Mouse (Mus musculus) layer of hippocampus, adult 9-10 months (tissue): ENCODE measurements around the gene Serpinf1.
"Not testable (repeated sequence)": the region's sequence is repeated elsewhere in the genome, so short reads cannot be mapped to it uniquely, and the experiment has no call there.

Experiments used
- DNase-seq: peaks from one replicate; pipeline ENCODE4 v3.0.0; 2022; ENCODE audit warnings: low spot score

The Serpinf1 gene

GRCm38 (mm10) chr11:75422013-75422792, at the start of gene Serpinf1:
TSS of gene Serpinf1 (minus strand) at chr11:75422701.
- DNase-seq = no peak

- no peak for DNase-seq
These were observed 48.2 kb upstream of the Serpinf1 start for GRCm38 (mm10) chr11:75470675-75471074.

GRCm38 (mm10) chr11:75469261-75469660, 46.8 kb upstream of the Serpinf1 start:
- DNase-seq = no peak

- DNase-seq = no peak
These were observed 45.9 kb upstream of the Serpinf1 start for GRCm38 (mm10) chr11:75468410-75468809.

- no peak for DNase-seq
These were observed 45.2 kb upstream of the Serpinf1 start for GRCm38 (mm10) chr11:75467512-75468215.

- no peak for DNase-seq
These were observed 44.4 kb upstream of the Serpinf1 start for GRCm38 (mm10) chr11:75466731-75467505.

GRCm38 (mm10) chr11:75465051-75465450, 42.5 kb upstream of the Serpinf1 start:
- DNase-seq = no peak

- DNase-seq = no peak
These were observed 41.9 kb upstream of the Serpinf1 start for GRCm38 (mm10) chr11:75464417-75464816.

GRCm38 (mm10) chr11:75463624-75464023, 41.1 kb upstream of the Serpinf1 start:
- no peak for DNase-seq

- DNase-seq = no peak
These were observed 40.4 kb upstream of the Serpinf1 start for GRCm38 (mm10) chr11:75462865-75463336.

GRCm38 (mm10) chr11:75462253-75462783, 39.8 kb upstream of the Serpinf1 start:
- DNase-seq = no peak

GRCm38 (mm10) chr11:75461743-75462252, 39.3 kb upstream of the Serpinf1 start:
- DNase-seq = no peak

GRCm38 (mm10) chr11:75460844-75461742, 38.6 kb upstream of the Serpinf1 start, which contains the start of gene Tlcd2:
TSS of gene Tlcd2 (plus strand) at chr11:75461715.
- DNase-seq = peak; percentile 98

GRCm38 (mm10) chr11:75460103-75460843, 37.8 kb upstream of the Serpinf1 start:
- peak; percentile 93 for DNase-seq

GRCm38 (mm10) chr11:75459751-75460102, 37.2 kb upstream of the Serpinf1 start:
- no peak for DNase-seq

GRCm38 (mm10) chr11:75459141-75459711, 36.7 kb upstream of the Serpinf1 start:
- DNase-seq = no peak

GRCm38 (mm10) chr11:75458628-75459041, 36.1 kb upstream of the Serpinf1 start:
- DNase-seq = no peak

GRCm38 (mm10) chr11:75458169-75458568, 35.7 kb upstream of the Serpinf1 start:
- DNase-seq = peak; percentile 43

GRCm38 (mm10) chr11:75456440-75456871, 34.0 kb upstream of the Serpinf1 start:
- DNase-seq = no peak

GRCm38 (mm10) chr11:75455971-75456370, 33.5 kb upstream of the Serpinf1 start:
- not testable (repeated sequence) for DNase-seq
